Mouse (Mus musculus) testis, postnatal 14 days (tissue): Measurements from ENCODE around the gene Lcn8.
A peak's percentile ranks its signal among the peaks of the same experiment; 100 is the strongest.

Experiments
- DNase-seq: peaks from one replicate; pipeline ENCODE4 v3.0.0; 2021; ENCODE audit warnings: low spot score

Lcn8 gene

DNA sequence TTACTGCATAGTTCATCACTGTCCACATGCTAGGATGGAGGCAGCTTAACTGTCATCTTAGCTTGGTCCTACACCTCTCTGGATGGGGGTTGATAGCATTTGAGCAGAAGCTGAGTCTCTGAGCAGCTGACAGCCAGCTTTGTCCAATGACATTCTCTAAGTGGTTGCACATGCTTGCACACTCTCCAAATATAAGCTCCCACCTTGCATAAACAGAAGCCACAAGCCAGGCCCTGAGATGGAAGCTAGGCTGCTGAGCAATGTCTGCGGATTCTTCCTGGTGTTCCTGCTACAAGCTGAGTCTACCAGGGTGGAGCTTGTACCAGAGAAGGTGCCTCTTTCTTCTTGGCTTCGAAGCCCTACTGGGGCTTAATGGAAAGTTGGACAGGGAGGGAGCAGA lies at the start of gene Lcn8:
Lcn8 (plus strand) TSS at position 219 of the 400 bp plus-strand sequence.
- DNase-seq, result no peak

DNA sequence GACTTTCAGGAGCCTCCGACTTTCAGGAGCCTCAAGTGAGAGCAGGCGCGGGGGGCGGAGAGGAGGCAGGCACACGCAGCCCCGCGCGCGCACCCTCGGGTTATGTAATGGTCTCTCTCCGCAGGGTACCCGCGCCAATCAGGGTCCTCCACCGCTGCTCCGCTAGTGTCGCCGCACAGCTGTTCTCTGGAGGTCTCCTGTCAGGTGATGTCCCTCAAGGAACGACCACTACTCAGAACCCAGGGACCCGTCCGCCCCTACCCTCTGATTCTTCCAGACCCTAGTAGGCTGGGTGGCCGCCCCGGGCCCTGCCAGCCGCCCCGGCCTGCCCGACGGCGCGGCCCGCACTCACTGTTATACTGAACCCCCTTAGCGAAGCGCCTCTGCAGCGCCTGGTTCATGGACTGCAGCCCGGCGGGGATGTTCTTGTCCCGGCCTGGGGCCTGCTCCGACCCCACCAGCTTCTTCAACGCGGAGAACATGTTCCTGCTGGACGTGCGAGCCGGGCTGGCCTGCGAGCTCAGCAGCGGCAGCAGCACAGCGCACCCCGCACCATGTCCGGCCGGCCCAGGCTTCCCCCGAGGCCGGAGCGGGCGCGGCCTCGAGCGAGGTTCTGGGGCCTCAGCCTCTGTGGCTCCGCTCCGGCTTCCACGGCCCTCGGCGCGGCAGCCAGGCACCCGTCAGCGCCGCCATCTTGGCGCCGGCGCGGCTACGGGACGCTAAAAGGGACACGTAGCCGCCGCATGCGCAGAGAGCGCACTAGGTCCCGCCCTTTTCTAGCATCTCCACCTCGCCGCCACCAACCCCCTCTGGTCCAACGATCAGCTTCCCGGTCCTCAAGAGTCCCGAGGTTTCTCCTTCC lies 44.9 kb upstream of the Lcn8 start, which contains the start of gene Rabl6:
Rabl6 (minus strand) TSS at position 761 of the 862 bp plus-strand sequence.
- peak; percentile 91 for DNase-seq

DNA sequence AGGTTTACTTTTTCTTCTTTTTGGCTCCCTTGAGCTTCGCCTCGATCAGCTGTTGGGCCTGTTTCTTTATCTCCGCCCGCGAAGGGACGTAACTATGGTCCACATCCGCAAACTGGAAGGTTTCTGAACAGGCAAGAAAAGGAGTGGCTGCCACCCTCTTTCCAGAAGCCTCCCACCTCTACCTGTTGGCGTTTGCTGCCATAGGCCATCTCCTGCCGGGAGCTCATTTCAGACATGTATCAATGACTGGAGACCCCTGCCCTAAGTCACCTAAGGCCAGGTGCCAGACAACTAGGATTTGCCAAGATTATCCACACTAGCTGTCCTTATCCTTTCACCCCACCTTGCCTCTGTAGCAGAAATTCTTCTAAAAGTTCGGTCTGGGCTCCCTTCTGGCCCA lies 44.2 kb upstream of the Lcn8 start:
- DNase-seq, result peak; percentile 37

DNA sequence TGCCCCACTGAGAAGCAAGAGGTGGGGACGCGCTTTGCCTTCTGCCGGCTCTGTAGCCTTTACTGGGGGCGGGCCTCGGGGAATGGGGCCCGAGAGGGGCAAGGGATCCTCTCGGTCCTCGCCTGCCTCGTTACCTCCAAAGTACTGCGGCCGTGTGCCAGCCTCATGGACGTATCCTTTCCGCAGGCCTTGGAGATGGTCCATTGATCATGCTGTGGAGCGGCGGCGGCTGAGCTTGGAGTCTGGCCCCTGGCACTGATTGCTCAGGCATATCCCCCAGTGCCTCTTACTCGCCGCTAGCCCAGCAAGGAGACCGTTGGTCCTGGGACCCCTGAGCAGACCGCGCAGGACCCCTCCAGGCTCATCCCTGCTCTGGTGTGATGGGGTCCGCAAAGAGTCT lies 36.5 kb upstream of the Lcn8 start:
- no peak for DNase-seq

DNA sequence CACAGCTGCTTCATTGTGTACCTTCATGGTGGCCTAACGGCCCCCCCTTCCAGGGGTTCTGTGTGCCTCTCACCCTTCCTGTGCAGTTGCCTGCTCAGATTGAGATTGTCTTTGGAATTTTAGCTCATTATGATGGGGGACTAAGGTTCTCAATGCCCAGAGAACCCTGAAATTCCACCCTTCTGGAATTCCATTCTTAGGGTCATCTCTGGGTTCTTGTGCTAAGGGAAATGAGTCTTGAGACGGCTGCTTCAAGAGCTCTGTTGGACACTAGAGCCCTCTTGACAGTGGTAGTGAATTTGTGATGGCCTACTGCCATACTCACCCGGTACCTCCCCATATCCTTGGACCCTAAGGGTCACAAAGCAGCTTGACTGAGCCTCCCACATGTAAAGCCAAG lies 35.3 kb upstream of the Lcn8 start, which contains the start of gene Ccdc183:
Ccdc183 (minus strand) TSS at position 101 of the 400 bp plus-strand sequence.
- DNase-seq, result no peak

DNA sequence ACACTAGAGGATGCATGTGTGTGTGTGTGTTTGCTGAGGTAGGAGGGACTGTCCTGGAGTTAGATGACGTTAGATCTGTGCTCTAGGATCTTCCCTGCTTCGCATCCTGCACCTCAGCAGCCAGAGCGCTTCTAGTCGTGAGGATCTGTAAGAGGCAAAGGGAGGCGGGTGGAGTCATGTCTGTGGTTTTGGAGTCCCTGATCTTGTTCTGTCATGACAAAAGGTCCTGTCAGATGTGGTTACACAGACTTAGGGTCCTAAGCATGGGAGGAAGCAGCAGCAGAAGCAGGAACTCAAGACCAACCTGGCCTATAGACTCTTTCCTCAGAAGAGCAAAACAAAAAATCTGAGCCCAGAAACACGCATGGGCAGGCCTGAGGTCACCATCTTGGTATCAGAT lies 32.5 kb upstream of the Lcn8 start:
- DNase-seq, result no peak

DNA sequence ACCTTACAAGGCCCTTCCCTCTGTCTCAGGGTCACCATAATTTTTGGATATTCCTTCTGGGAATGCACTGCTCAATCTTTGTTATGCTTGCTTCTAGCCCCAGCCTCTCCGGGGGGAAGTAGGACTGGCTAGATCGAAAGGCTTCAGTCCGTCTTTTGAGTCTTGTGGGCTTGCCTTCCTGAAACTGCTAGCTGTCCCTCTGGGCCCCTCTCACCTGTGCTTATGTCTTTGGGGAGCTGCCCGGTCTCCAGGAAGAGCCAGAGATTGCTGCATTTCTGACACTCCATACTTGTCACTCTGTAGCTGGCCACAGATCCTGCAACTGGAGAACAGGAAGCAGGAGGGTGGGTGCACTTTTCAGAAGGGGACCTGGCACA lies 32.1 kb upstream of the Lcn8 start:
- DNase-seq, result no peak

DNA sequence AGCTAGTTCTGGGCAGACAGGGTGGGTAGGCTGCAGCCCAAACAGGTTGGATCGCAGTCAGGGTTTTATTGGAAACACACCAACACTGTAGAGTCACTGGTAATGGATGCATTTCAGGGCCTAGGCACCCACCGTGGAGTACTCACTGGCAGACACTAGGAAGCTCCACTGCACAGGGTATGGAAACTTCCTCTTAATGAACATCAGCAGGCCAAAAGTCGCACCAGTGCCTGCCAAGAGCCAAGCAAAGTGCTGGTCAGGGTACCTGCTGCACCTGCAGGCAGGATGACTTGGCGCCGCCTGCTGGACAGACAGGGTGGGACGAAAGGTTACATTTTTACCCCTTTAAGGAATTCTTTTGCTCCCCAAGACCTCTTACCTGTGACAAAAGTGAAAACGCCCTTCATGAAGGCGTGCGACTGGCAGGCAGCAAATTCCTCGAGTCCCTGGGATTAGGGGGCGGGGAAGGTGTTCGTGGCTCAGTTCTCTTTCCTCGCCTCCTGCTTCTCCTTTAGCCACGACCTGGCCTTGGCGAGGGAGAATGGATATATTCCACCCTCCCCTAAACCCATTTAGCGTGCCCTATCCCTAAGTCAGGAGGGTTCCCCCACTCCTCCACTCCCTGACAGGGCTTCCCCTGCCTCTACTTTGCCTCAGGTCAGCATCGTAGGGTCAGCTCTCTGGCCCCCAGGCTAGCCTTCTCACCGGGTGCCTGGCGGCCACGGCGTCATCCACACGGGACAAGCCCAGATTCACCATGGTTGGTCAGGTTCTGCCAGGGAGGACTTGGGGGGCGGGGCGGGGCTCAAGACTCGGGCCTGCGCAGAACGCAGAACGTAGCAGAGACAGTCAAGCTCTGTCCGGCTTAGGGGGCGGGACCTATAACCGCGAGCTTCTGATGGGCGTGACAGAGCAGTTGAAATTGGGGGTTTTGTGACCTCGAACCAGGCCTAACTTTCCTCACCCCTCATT lies 31.4 kb upstream of the Lcn8 start, which contains the start of gene Tmem141:
Tmem141 (minus strand) TSS at position 777 of the 972 bp plus-strand sequence.
- DNase-seq, result peak; percentile 88

DNA sequence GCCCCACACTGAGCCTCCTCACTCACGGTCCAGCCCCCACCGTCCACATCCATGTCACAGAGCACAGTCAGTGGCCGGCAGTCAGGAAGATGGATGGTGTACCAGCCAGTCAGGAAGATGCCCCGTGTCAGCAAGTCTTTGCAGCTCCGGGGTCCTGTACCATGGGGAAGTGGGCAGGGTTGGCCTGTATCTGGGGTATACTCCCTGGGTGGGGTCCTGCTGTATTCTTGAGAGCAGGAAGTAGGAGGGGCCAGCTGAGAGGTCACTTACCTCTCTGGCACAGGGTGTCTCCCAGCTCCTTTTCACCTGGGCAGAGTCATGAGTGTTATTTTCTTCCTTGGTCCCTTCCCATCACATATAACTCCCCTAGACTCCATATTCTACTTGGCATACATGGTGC lies 26.9 kb upstream of the Lcn8 start:
- DNase-seq, result no peak

DNA sequence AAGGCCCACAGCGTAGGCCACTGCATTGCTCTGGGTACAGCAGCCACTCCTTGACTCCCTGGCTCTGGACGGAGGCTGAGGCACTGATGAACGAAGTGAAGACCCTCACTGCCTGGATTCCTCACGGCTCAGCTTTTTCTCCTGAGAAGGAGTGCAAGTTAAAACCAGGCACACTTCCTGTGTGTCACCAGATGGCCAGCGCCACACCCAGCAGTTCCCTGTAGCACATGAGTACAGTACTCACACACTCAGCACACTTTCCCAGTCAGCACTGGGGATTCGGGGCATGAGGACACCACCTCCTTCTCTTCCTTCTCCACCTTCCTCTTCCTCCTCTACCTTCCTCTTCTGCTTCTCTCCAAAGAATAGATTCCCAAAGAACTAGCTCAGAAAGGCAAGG lies 25.1 kb upstream of the Lcn8 start, which contains the start of gene Fcna:
Fcna (minus strand) TSS at position 220 of the 400 bp plus-strand sequence.
- DNase-seq, result no peak

DNA sequence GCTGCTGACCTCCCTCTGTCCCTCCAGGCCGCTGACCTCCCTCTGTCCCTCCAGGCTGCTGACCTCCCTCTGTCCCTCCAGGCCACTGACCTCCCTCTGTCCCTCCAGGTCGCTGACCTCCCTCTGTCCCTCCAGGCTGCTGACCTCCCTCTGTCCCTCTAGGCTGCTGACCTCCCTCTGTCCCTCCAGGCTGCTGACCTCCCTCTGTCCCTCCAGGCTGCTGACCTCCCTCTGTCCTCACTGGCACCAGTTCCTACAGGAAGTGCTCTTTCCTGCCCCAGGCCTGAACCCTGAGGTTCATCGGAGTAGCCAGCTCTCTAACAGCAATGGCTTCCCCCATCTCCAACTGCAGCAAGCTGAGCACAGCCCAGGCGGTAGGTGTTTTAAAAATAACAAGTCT lies 24.2 kb upstream of the Lcn8 start:
- no peak for DNase-seq

DNA sequence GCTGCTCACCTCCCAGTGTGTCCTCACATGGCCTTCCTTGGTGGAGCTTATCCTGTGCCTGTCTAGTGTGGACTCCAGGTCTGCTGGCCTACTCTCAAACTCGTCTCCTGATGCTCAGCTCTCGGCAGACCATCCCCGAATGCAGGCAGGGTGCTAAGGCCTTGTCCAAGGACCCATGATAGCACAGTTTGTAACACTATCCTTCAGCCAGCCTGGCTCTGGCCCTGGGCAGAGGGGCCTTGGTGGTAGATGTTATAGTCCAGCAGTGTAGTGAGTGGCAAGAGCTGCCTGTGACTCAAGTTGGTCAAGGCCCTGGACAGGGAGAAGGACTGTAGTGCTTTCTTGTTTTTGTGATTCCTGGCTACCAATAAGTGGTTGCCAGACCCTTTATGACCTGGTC lies 19.3 kb upstream of the Lcn8 start:
- DNase-seq, result no peak

DNA sequence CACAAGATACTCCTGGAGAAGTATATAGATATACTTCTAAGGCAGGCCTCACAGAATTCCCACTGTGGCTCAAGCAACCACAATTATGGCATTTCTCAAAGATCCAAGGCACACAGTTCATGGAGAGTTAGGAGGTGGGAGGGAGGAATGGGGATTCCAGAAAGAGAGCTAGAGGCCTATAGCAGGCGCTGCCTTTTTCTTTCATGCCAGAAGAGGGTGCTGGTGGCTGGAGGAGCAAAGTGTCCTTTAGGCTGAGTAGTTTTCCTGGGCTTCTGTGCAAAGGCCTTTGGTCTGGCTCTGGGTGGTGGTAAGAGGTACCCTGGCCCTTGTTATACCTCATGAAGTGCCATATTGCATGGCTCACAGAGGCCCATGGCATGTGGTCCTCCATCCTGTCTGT lies 18.9 kb upstream of the Lcn8 start:
- DNase-seq, result no peak

DNA sequence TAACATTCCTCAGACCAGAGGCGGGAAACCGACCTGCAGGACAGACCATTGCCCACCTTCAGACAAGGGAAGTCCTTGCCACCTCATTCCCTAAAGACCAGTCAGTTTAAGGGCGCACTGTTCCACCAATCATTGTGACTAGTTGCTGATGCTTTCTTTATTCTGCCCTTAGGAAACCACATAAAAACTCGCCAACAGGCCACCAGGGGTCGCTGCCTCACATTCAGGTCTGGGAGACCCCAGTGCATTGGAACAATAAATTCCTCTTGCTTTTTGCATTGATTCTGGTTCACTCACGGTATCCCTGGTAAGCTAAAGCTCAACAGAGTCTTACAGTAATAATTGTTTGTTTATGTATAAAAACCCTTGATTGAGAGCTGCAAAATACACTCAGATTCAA lies 13.0 kb upstream of the Lcn8 start:
- DNase-seq, result no peak

DNA sequence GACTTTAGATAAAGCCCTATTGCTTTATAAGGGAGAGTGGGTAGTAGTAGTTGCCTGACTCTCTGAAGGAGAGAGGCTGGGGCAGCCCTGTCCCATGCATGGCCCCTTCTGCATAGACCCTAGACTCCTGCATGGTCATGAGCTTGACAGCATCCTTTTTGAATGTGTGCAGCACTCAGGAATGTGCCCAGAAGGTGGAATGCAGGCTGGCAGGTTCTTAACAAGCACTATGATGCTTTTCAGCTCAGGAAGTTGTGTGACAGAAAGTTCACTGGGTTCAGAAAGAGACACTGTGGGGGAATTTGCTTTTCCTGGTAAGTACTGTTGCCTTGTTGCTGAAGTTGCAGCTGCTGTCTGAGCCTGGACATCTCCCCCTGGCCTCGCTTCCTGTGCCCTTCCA lies 1.6 kb downstream of the Lcn8 start:
- no peak for DNase-seq

DNA sequence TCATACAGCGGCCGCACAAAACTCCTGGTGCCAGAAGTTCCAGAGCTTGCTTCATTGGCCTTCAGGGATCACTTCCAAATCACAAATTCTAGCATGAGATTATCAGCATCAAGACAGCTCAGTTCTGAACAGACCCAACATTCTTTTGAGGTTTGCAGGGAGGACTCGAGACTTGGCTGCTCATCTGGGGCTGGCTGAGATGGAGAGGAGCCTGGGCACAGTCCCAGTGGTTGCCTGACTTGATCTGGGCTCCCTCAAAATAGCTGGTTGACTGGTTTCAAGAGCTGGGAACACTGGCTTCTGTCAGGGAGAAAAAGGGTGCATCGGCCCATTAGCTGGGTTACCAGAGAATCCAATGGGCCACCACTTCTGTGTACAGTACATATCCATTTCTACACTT lies 3.8 kb downstream of the Lcn8 start:
- DNase-seq, result no peak

DNA sequence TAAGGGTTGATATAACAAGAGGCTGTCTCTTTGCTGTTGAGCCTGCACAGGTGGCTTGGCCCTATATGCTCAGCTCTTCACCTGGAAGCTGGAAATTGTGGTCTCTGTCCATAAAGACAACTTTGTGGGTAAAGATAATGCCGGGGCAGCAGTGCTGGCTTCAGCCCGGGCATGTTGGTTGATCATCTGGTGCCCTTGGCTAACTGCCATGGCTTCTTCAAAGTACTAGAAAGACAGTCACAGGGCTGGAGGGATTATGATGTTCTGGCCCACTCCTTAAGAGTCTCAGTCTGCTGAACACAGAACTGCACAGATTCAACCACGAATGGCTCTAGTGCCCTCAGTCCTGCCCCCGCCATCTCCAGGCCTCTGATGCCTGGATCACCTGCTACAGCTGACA lies 4.3 kb downstream of the Lcn8 start:
- DNase-seq, result no peak

DNA sequence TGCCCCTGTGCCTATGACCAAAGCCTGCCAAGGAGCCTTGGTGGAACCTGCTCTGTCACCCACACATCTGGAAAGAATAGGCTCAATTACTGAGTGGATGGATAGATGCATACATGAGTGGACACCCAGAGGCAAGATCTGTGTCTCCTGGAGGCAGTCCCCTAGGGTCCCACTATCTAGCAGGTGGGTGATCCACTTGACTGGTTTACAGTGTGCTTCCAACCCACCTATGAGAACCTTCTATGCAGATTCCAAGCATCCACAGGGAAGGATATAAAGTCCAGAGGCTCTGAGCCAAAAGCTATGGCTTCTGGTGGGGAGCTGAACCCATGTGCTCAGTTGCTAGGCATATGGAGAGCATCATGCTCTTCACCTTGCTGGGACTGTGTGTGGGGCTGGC lies 4.7 kb downstream of the Lcn8 start, which contains the start of gene Lcn5:
Lcn5 (plus strand) TSS at position 301 of the 400 bp plus-strand sequence.
- no peak for DNase-seq

DNA sequence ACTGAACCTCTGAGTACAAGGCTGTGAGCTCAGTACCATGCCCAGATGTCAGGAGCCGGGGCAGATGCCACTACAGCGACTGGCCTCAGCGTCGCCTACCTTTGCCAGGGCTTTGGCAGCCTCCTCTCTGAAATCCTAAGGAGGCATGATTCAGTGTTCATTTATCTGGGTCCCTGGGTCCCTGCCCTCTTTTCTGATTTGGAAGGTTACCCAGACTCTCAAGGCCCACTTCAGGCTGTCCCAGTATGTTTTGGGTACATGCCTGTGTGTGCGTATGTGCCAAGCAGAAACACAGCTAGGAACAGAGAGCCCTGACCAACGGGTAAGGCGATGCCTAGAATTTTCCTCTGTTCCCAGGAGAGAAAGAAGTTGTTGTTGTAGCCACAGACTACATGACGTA lies 7.4 kb downstream of the Lcn8 start:
- no peak for DNase-seq

DNA sequence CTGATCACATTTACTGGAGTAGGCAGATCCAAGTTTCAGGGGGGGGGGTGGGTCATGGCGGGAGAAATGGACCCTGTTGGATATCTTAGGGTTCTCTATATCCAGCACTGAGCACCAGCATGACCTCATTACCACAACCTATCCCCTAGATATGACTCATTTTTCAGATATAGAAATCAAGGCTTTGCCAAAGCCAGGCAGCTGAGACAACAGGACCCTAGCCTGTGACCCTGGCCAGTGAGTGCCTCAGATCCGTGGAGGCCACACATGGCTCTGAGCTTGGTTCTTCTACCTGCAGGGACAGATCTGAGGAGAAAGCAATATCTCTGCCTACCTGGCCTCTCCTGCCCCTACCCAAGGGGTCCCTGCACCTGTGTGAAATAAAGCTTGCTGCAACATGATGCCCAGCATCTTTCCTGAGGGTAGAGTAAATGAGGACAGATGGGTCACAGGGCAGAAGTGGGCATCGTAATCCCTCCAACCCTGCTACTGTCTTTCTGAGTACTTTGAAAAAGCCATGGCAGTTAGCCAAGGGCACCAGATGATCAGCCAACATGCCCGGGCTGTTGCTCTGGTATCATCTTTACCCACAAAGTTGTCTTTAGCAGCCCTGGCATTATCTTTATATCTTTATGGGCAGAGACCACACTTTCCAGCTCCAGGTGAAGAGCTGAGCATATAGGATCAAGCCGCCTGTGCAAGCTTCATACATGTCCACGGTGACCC lies 8.5 kb downstream of the Lcn8 start:
- DNase-seq, result no peak

DNA sequence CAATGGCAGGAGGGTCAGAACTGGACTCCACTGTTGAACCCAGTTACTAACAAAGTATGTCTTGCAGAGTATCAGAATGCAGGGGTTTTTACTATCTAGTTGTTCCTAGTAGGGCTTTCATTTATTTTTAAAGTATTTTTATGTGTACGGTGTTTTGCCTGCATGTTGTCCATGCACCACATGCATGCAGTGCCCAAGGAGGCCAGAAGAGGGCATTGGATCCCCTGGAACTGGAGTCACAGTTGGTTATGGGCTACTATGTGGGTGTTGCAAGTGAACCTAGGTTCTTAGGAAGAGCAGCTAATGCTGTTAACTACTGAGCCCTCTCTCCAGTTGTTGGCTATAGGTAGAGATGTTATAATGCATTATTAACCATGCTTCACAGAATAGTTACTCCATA lies 10.6 kb downstream of the Lcn8 start:
- DNase-seq, result no peak

DNA sequence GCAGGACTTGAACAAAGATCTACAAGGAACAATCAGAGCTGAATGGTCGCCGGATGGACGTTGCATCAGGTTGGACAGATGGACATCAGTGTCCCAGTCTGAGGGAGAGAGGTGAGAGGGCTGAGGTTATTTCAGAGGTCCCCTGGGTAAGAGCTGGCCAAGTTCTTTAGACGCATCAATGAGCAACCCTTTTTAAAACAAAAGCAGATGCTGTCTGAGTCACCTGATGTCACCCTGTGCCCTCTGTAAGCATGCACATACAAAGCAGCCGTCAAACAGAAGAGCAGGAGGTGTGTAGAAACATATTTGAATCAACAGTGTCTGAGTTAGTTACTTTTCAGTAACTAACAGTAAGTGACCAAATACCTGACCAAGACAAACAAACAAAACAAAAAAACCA lies 11.2 kb downstream of the Lcn8 start:
- DNase-seq, result no peak
